Mouse (Mus musculus) G1E (cell line): Measurements from ENCODE around the gene Dnaaf2.

Experiments used
- CTCF ChIP-seq: IDR thresholded peaks from 2 replicates; pipeline ENCODE4 v1.5.1; 2012; ENCODE audit warnings: low read depth, low read length, inconsistent platforms, mixed read lengths
- GATA1 ChIP-seq: IDR thresholded peaks from 2 replicates; pipeline ENCODE4 v1.6.1; 2012; ENCODE audit warnings: borderline replicate concordance, low read length, inconsistent platforms, mixed read lengths
- POLR2AphosphoS5 ChIP-seq: IDR thresholded peaks from 2 replicates; pipeline ENCODE4 v1.6.1; 2012; ENCODE audit warnings: low read depth, low read length, inconsistent platforms; ENCODE audit not compliant: insufficient replicate concordance

GRCm38 (mm10) chr12:69158366-69158764 is 39.9 kb downstream of the Dnaaf2 start:
- TF ChIP-seq CTCF (no peak), GATA1 (no peak), POLR2AphosphoS5 (no peak)
